9 mouse cellular contexts compared by ENCODE assay signal in the genomic region with DNA sequence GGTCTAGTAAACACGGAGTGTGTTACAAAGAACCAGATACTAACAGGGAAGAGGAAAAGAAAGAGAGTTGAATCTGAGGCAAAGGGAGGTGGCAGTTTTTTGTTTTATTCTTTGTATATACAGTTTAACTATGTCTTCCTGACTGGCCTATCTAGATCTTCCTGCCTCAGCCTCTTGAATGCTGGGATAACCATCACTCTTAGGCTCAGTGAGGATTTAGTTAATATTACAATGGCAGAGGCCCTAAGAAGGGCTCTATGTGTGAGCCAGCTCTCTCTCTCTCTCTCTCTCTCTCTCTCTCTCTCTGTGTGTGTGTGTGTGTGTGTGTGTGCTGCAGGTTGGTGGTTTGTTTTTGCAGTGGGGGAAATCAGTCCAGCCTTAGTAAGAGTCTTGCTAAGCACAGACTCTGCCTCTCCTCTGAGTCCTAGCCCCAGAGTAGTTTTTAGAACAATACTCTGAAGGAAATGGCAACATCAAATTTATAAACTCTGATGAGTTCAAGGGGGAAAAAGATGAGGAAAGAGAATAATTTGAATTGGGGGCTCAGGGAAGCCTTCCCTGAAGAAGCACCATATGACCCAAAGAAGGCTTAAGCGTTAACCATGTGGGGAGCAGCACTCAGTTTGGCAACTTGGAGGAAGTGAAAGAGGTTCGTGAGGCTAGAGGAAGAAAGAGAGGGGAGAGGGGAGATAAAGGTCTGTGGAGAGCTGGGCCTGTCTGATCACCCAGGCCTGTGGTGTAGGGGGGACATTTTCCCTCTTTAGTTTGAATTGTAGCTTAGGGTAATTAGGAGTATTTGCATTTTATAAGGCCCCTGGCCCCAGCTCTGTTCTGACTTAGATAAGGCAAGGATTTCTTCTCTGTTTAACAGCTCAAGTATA. TPM values are rescaled to one million over a fixed set of nuclear protein-coding genes. Genes with fewer than 3 reads are reported as not detected.
DNase-seq lines count a peak whose midpoint lies in the region; ATAC-seq and TF ChIP-seq lines count a peak whose summit lies in the region.
"Had no signal": no experiment of that assay in that cellular context is flagged by ENCODE, and none has a peak within 500 bp of the region (broad histone marks: within the 10 kb centered on the region; RNA-seq: fewer than 3 reads in every experiment).

No protein-coding gene starts in this region.

- no peaks in the 10 kb centered on the region for H3K9me3 ChIP-seq in heart, postnatal 0 days (replicated peaks; ENCODE audit: control insufficient read depth, low read length)

- WGBS in heart, postnatal 0 days = 53% methylated on average over 3 of the region's 3 CpGs
- WGBS in macrophage (ENCODE audit: missing documents) = 5% methylated on average over 3 of the region's 3 CpGs

- no peak for TF ChIP-seq CTCF in heart, postnatal 0 days (IDR thresholded peaks at IDR 0.05; ENCODE audit: low read depth)

- H3K27me3 ChIP-seq in heart, postnatal 0 days (ENCODE audit: control insufficient read depth, insufficient read depth, low read length) = no peaks in the 10 kb centered on the region

- no peak for ATAC-seq in heart, postnatal 0 days (ENCODE audit: insufficient read depth, low read depth)

- peak overlapping the region; percentile 93 for H3K4me2 ChIP-seq in heart, postnatal 0 days (ENCODE audit: low read depth, low read length)

- intact Hi-C loops in gastrocnemius, postnatal 36 days (cut with DNase I) = loop anchor here (5.0 kb wide), 1 partner anchor 57 kb away; no protein-coding TSS in a partner anchor

- H3K36me3 ChIP-seq in heart, postnatal 0 days (replicated peaks; ENCODE audit: control insufficient read depth, insufficient read depth, low read length) = no peaks in the 10 kb centered on the region
- H3K36me3 ChIP-seq in macrophage (ENCODE audit: inconsistent target) = no peaks in the 10 kb centered on the region

- peak overlapping the region; percentile 55; the same call in 1 of the 2 replicates for H3K27ac ChIP-seq in heart, postnatal 0 days (ENCODE audit: low read depth)
- H3K27ac ChIP-seq in macrophage = peak overlapping the region; percentile 67

- peak overlapping the region; percentile 91; the same call in 1 of the 2 replicates for H3K4me3 ChIP-seq in heart, postnatal 0 days (ENCODE audit: low read depth, low read length)
- H3K4me3 ChIP-seq in macrophage (ENCODE audit: inconsistent target) = no peak overlapping the region; the same call in 1 of the 2 replicates

- peak; percentile 64 for DNase-seq in 416B (ENCODE audit: low read depth)
- DNase-seq in CD4-positive helper T cell, adult 2 months (ENCODE audit: low read depth, low spot score) = peak; percentile 64
- DNase-seq in heart, postnatal 0 days (ENCODE audit: low spot score) = no peak
- DNase-seq in layer of hippocampus, adult 18-20 months (ENCODE audit: low spot score in 2 of 2) = no peak
- DNase-seq in kidney, postnatal 36 days = no peak
- DNase-seq in gastrocnemius, postnatal 36 days = no peak
- DNase-seq in kidney, adult 11 months = no peak
- DNase-seq: right cerebral cortex, postnatal 14 days had no signal

- TF ChIP-seq EP300 in heart, postnatal 0 days (IDR thresholded peaks at IDR 0.05; ENCODE audit: low read depth) = no peak

- H3K79me2 ChIP-seq in macrophage (ENCODE audit: inconsistent target) = peaks cover 74% of the 10 kb centered on the region

- H3K4me1 ChIP-seq in heart, postnatal 0 days (ENCODE audit: control insufficient read depth, insufficient read depth) = peaks cover 24% of the 10 kb centered on the region

- 0 out of 2 replicates have a peak overlapping the region, but pooled peaks have one; percentile 5 for H3K9ac ChIP-seq in heart, postnatal 0 days (replicated peaks; ENCODE audit: low read depth, low read length)

RNA-seq across cellular contexts. Expression of a gene that starts 2.0 kb away (rescaled TPM):
- total RNA-seq in heart, postnatal 0 days (2014; rRNA removed; ENCODE audit: low replicate concordance) = 23.7 and 37.0 TPM in 2 replicates
- polyA plus RNA-seq in heart, postnatal 0 days (2015; fragmentation: Nextera tagmentation; extraction: Ambion mirVana) = 3.9 and 4.1 TPM in 2 replicates
- 10 to 100 TPM; 13.9 to 55.6 (median 35.3) TPM for total RNA-seq in macrophage (2018; cell fraction: chromatin; rRNA removed)
- 10 to 100 TPM in 23 of 26 experiments, 1 to 10 TPM in 3; 8.3 to 20.6 (median 15.7) TPM for total RNA-seq in macrophage (2018; cell fraction: cytosol; rRNA removed)
- 10 to 100 TPM; 15.1 to 50.4 (median 30.7) TPM for total RNA-seq in macrophage (2018; cell fraction: nucleus; rRNA removed)
- polyA plus RNA-seq in macrophage (2018) = 14.6 to 15.0 TPM (median 15.0 TPM) in 3 replicates
- total RNA-seq in layer of hippocampus, adult 18-20 months (2021) = 10 to 100 TPM; 19.4 to 20.4 TPM
- 10 to 100 TPM; 10.3 to 11.4 TPM for total RNA-seq in gastrocnemius, postnatal 36 days (2021)

RNA-seq across cellular contexts. Expression of a gene that starts 47.9 kb away (rescaled TPM):
- 79.2 and 118 TPM in 2 replicates for total RNA-seq in heart, postnatal 0 days (2014; rRNA removed; ENCODE audit: low replicate concordance)
- 104 and 110 TPM in 2 replicates for polyA plus RNA-seq in heart, postnatal 0 days (2015; fragmentation: Nextera tagmentation; extraction: Ambion mirVana)
- 10 to 100 TPM; 13.3 to 78.5 (median 50.6) TPM for total RNA-seq in macrophage (2018; cell fraction: chromatin; rRNA removed)
- total RNA-seq in macrophage (2018; cell fraction: cytosol; rRNA removed) = 10 to 100 TPM; 66.5 to 100.0 (median 81.5) TPM
- 100 to 1,000 TPM in 12 of 26 experiments, 10 to 100 TPM in 14; 51.2 to 154 (median 97.0) TPM for total RNA-seq in macrophage (2018; cell fraction: nucleus; rRNA removed)
- 67.1 to 82.0 TPM (median 75.1 TPM) in 3 replicates for polyA plus RNA-seq in macrophage (2018)
- total RNA-seq in layer of hippocampus, adult 18-20 months (2021) = 10 to 100 TPM; 46.0 to 51.3 TPM
- total RNA-seq in gastrocnemius, postnatal 36 days (2021) = 10 to 100 TPM; 24.5 to 25.2 TPM

Comparison
In these comparisons a context has a peak if more than half of its experiments do, and no peak if none do; other contexts are left out.
1. DNase-seq: peak in 416B (single experiment) and CD4-positive helper T cell, adult 2 months (single experiment); none in heart, postnatal 0 days (single experiment), layer of hippocampus, adult 18-20 months (0 of 2), kidney, postnatal 36 days (0 of 2), gastrocnemius, postnatal 36 days (0 of 2) and kidney, adult 11 months (single experiment).